Mouse (Mus musculus) left cerebral cortex, adult 9 months (tissue): ENCODE data around the gene Gm20854.
"Not testable (repeated sequence)": the region's sequence is repeated elsewhere in the genome, so short reads cannot be mapped to it uniquely, and the experiment has no call there.

Experiments used
- DNase-seq, 2 experiments: peaks; one replicate each; pipeline ENCODE4 v3.0.0; 2022; ENCODE audit warnings: low spot score in 2 of 2

The Gm20854 gene

GRCm38 (mm10) chrY:85530808-85531207 lies at the start of gene Gm20854:
Gene Gm20854, minus strand, starts transcription at chrY:85530908.
- not testable (repeated sequence) for DNase-seq
